Mouse (Mus musculus) lung, postnatal 0 days (tissue): ENCODE results near the gene App.

Experiments
- CTCF ChIP-seq: IDR thresholded peaks from 2 replicates; pipeline ENCODE4 v1.5.1; 2016; ENCODE audit warnings: antibody characterized with exemption, mild to moderate bottlenecking
- EP300 ChIP-seq: IDR thresholded peaks from 2 replicates; pipeline ENCODE4 v1.6.1; 2016; ENCODE audit warnings: antibody characterized with exemption, mild to moderate bottlenecking, control low read depth

GRCm38 (mm10) chr16:84957253-84957652 lies 216.3 kb downstream of the App start:
- TF ChIP-seq CTCF (no peak), EP300 (no peak)
